Mouse (Mus musculus): ENCODE measurements at regions not wholly inside any gene's neighbourhood (a gene's known extent, or its start where the extent isn't known, plus 50 kb on each side); places are given as distances from the start of the nearest gene placed in this dataset.

- H3K9ac ChIP-seq (replicated peaks), result no peak overlapping the region
- no peak overlapping the region for H3K4me3 ChIP-seq (replicated peaks)
- H3K27me3 ChIP-seq (replicated peaks), result no peaks in the 10 kb centered on the region
- H3K4me2 ChIP-seq, result no peak overlapping the region
- no peak overlapping the region for H3K27ac ChIP-seq (replicated peaks)
- 85% methylated on average over 12 of the region's 12 CpGs for WGBS
- no peaks in the 10 kb centered on the region for H3K36me3 ChIP-seq
- no peaks in the 10 kb centered on the region for H3K9me3 ChIP-seq (replicated peaks)
- 0 out of 2 replicates have a peak, but pooled peaks cover 2% of the 10 kb centered on the region for H3K4me1 ChIP-seq
- no peak for ATAC-seq (ENCODE audit: low FRiP score)
These were observed 75.9 kb upstream of the Ankrd55 start for GRCm38 (mm10) chr13:112212391-112212790.

- no peak for ATAC-seq (ENCODE audit: low FRiP score)
- Histone ChIP-seq H3K36me3 (no peaks in the 10 kb centered on the region), H3K9me3 (replicated peaks) (no peaks in the 10 kb centered on the region), H3K4me1 (0 out of 2 replicates have a peak, but pooled peaks cover 2% of the 10 kb centered on the region), H3K27ac (replicated peaks) (no peak overlapping the region), H3K9ac (replicated peaks) (no peak overlapping the region), H3K27me3 (replicated peaks) (no peaks in the 10 kb centered on the region), H3K4me3 (replicated peaks) (no peak overlapping the region), H3K4me2 (no peak overlapping the region)
- 82% methylated on average over 17 of the region's 17 CpGs for WGBS
These were observed 74.6 kb upstream of the Ankrd55 start for GRCm38 (mm10) chr13:112213652-112214081.

GRCm38 (mm10) chr13:112216084-112216483 is 72.2 kb upstream of the Ankrd55 start:
- Histone ChIP-seq H3K4me2 (no peak overlapping the region), H3K4me1 (0 out of 2 replicates have a peak, but pooled peaks cover 2% of the 10 kb centered on the region), H3K4me3 (replicated peaks) (no peak overlapping the region), H3K9ac (replicated peaks) (no peak overlapping the region), H3K27me3 (replicated peaks) (no peaks in the 10 kb centered on the region), H3K27ac (replicated peaks) (no peak overlapping the region), H3K36me3 (no peaks in the 10 kb centered on the region), H3K9me3 (replicated peaks) (no peaks in the 10 kb centered on the region)
- ATAC-seq (ENCODE audit: low FRiP score), result no peak
- 96% methylated on average over 14 of the region's 14 CpGs for whole genome bisulfite sequencing

GRCm38 (mm10) chr13:112218389-112218788 is 69.9 kb upstream of the Ankrd55 start:
- Histone ChIP-seq H3K4me2 (no peak overlapping the region), H3K4me3 (replicated peaks) (no peak overlapping the region), H3K27ac (replicated peaks) (no peak overlapping the region), H3K9ac (replicated peaks) (no peak overlapping the region), H3K36me3 (no peaks in the 10 kb centered on the region), H3K27me3 (replicated peaks) (no peaks in the 10 kb centered on the region), H3K4me1 (0 out of 2 replicates have a peak, but pooled peaks cover 2% of the 10 kb centered on the region), H3K9me3 (replicated peaks) (no peaks in the 10 kb centered on the region)
- WGBS, result 78% methylated on average over 5 of the region's 5 CpGs
- ATAC-seq (ENCODE audit: low FRiP score), result no peak

GRCm38 (mm10) chr13:112220184-112220583 is 68.1 kb upstream of the Ankrd55 start:
- H3K4me1 ChIP-seq, result no peaks in the 10 kb centered on the region
- no peak for ATAC-seq (ENCODE audit: low FRiP score)
- no peaks in the 10 kb centered on the region for H3K36me3 ChIP-seq
- H3K4me2 ChIP-seq, result no peak overlapping the region
- H3K4me3 ChIP-seq (replicated peaks), result no peak overlapping the region
- no peaks in the 10 kb centered on the region for H3K27me3 ChIP-seq (replicated peaks)
- no peak overlapping the region for H3K9ac ChIP-seq (replicated peaks)
- H3K9me3 ChIP-seq (replicated peaks), result no peaks in the 10 kb centered on the region
- WGBS, result 92% methylated on average over 8 of the region's 8 CpGs
- no peak overlapping the region for H3K27ac ChIP-seq (replicated peaks)

GRCm38 (mm10) chr13:112223616-112224015 is 64.6 kb upstream of the Ankrd55 start:
- H3K4me1 ChIP-seq, result no peaks in the 10 kb centered on the region
- ATAC-seq (ENCODE audit: low FRiP score), result no peak
- H3K9me3 ChIP-seq (replicated peaks), result no peaks in the 10 kb centered on the region
- H3K27me3 ChIP-seq (replicated peaks), result no peaks in the 10 kb centered on the region
- no peak overlapping the region for H3K4me3 ChIP-seq (replicated peaks)
- H3K36me3 ChIP-seq, result no peaks in the 10 kb centered on the region
- H3K9ac ChIP-seq (replicated peaks), result no peak overlapping the region
- 90% methylated on average over 2 of the region's 2 CpGs for WGBS
- H3K27ac ChIP-seq (replicated peaks), result no peak overlapping the region
- no peak overlapping the region for H3K4me2 ChIP-seq

GRCm38 (mm10) chr13:112227766-112228165 is 60.5 kb upstream of the Ankrd55 start:
- H3K27me3 ChIP-seq (replicated peaks), result no peaks in the 10 kb centered on the region
- no peak overlapping the region for H3K27ac ChIP-seq (replicated peaks)
- no peaks in the 10 kb centered on the region for H3K4me1 ChIP-seq
- ATAC-seq (ENCODE audit: low FRiP score), result no peak
- no peak overlapping the region for H3K9ac ChIP-seq (replicated peaks)
- H3K4me2 ChIP-seq, result no peak overlapping the region
- H3K36me3 ChIP-seq, result no peaks in the 10 kb centered on the region
- H3K4me3 ChIP-seq (replicated peaks), result no peak overlapping the region
- H3K9me3 ChIP-seq (replicated peaks), result no peaks in the 10 kb centered on the region
- WGBS, result 81% methylated on average over 13 of the region's 13 CpGs

- WGBS, result 82% methylated on average over 4 of the region's 4 CpGs
- Histone ChIP-seq H3K4me1 (no peaks in the 10 kb centered on the region), H3K4me3 (replicated peaks) (no peak overlapping the region), H3K4me2 (no peak overlapping the region), H3K9ac (replicated peaks) (no peak overlapping the region), H3K36me3 (no peaks in the 10 kb centered on the region), H3K27ac (replicated peaks) (no peak overlapping the region), H3K9me3 (replicated peaks) (no peaks in the 10 kb centered on the region), H3K27me3 (replicated peaks) (no peaks in the 10 kb centered on the region)
- no peak for ATAC-seq (ENCODE audit: low FRiP score)
These were observed 59.4 kb upstream of the Ankrd55 start for GRCm38 (mm10) chr13:112228846-112229245.

GRCm38 (mm10) chr13:112230176-112230575 is 58.1 kb upstream of the Ankrd55 start:
- Histone ChIP-seq H3K9me3 (replicated peaks) (no peaks in the 10 kb centered on the region), H3K9ac (replicated peaks) (no peak overlapping the region)

GRCm38 (mm10) chr13:112234695-112235094 is 53.6 kb upstream of the Ankrd55 start:
- ATAC-seq (ENCODE audit: low FRiP score), result no peak
- 89% methylated on average over 6 of the region's 6 CpGs for WGBS
- H3K4me2 ChIP-seq, result no peak overlapping the region
- H3K27me3 ChIP-seq (replicated peaks), result 0 out of 2 replicates have a peak, but pooled peaks cover 3% of the 10 kb centered on the region
- no peak overlapping the region for H3K4me3 ChIP-seq (replicated peaks)
- no peaks in the 10 kb centered on the region for H3K36me3 ChIP-seq
- H3K27ac ChIP-seq (replicated peaks), result no peak overlapping the region
- no peaks in the 10 kb centered on the region for H3K9me3 ChIP-seq (replicated peaks)
- no peak overlapping the region for H3K9ac ChIP-seq (replicated peaks)
- H3K4me1 ChIP-seq, result no peaks in the 10 kb centered on the region

More at GRCm38 (mm10) chr13:112230176-112230575, 58.1 kb upstream of the Ankrd55 start:
- 66% methylated on average over 3 of the region's 3 CpGs for WGBS
- no peaks in the 10 kb centered on the region for H3K4me1 ChIP-seq
- H3K27me3 ChIP-seq (replicated peaks), result no peaks in the 10 kb centered on the region
- H3K27ac ChIP-seq (replicated peaks), result no peak overlapping the region
- no peak overlapping the region for H3K4me2 ChIP-seq
- no peak for ATAC-seq (ENCODE audit: low FRiP score)
- H3K36me3 ChIP-seq, result no peaks in the 10 kb centered on the region
- no peak overlapping the region for H3K4me3 ChIP-seq (replicated peaks)

GRCm38 (mm10) chr13:112236956-112237355 is 51.3 kb upstream of the Ankrd55 start:
- Histone ChIP-seq H3K27ac (replicated peaks) (no peak overlapping the region), H3K9me3 (replicated peaks) (no peaks in the 10 kb centered on the region), H3K36me3 (no peaks in the 10 kb centered on the region), H3K4me1 (no peaks in the 10 kb centered on the region), H3K27me3 (replicated peaks) (0 out of 2 replicates have a peak, but pooled peaks cover 3% of the 10 kb centered on the region), H3K9ac (replicated peaks) (no peak overlapping the region), H3K4me3 (replicated peaks) (no peak overlapping the region), H3K4me2 (no peak overlapping the region)
- WGBS, result 56% methylated on average over 6 of the region's 6 CpGs
- ATAC-seq (ENCODE audit: low FRiP score), result no peak

- H3K36me3 ChIP-seq, result no peaks in the 10 kb centered on the region
- no peaks in the 10 kb centered on the region for H3K4me1 ChIP-seq
- ATAC-seq (ENCODE audit: low FRiP score), result no peak
- H3K27me3 ChIP-seq (replicated peaks), result 0 out of 2 replicates have a peak, but pooled peaks cover 3% of the 10 kb centered on the region
- H3K9ac ChIP-seq (replicated peaks), result no peak overlapping the region
- H3K4me2 ChIP-seq, result no peak overlapping the region
- no peaks in the 10 kb centered on the region for H3K9me3 ChIP-seq (replicated peaks)
- 67% methylated on average over 5 of the region's 5 CpGs for WGBS
- H3K27ac ChIP-seq (replicated peaks), result no peak overlapping the region
- no peak overlapping the region for H3K4me3 ChIP-seq (replicated peaks)
These were observed 50.9 kb upstream of the Ankrd55 start for GRCm38 (mm10) chr13:112237377-112237776.

Measured in neural tube, embryonic 15.5 days (tissue).